Mouse (Mus musculus) olfactory bulb, adult 2 months (tissue): ENCODE results near the gene Opcml. TPM values are rescaled to one million over a fixed set of nuclear protein-coding genes. Genes with fewer than 3 reads are reported as not detected.

Source experiments
- H3K27ac ChIP-seq: fragments of 200-500 bp; 2 replicates; pipeline ENCODE4 v1.5.1; 2012; ENCODE audit warnings: low read depth, low read length; ENCODE audit not compliant: insufficient read depth
- H3K4me1 ChIP-seq: fragments of 200-500 bp; 2 replicates; pipeline ENCODE4 v1.6.1; 2012; ENCODE audit warnings: low read length; ENCODE audit not compliant: control insufficient read depth, insufficient read depth
- H3K4me3 ChIP-seq: fragments of 200-500 bp; 2 replicates; pipeline ENCODE4 v1.5.1; 2012; ENCODE audit warnings: mild to moderate bottlenecking, low read depth, low read length, moderate library complexity; ENCODE audit not compliant: insufficient read depth
- CTCF ChIP-seq: fragments of 200-500 bp; IDR thresholded peaks from 2 replicates; pipeline ENCODE4 v1.5.1; 2012; ENCODE audit warnings: low read depth, mild to moderate bottlenecking, low read length, moderate library complexity; ENCODE audit not compliant: insufficient read depth
- POLR2A ChIP-seq: fragments of 200-500 bp; IDR thresholded peaks from 2 replicates; pipeline ENCODE4 v1.6.1; 2012; ENCODE audit warnings: mild to moderate bottlenecking, low read depth, low read length, moderate library complexity; ENCODE audit not compliant: insufficient read depth
- WGBS: fragments of 180-500 bp; shearing (Covaris S2); methylation state at CpG from one replicate; pipeline ENCODE4 v1.1.7; 2018; 5-methylcytosine and 5-hydroxymethylcytosine counted together
- polyA plus RNA-seq: library from polyadenylated mRNA; stranded (reverse); fragments of >200 nt; gene quantifications from 2 replicates; pipeline ENCODE4 v1.2.4, GENCODE M21; 2012; ENCODE audit warnings: low replicate concordance; ENCODE audit not compliant: missing spikeins, insufficient read depth, insufficient read length

Gene Opcml
- polyA plus RNA-seq, 1 experiment = not detected

DNA sequence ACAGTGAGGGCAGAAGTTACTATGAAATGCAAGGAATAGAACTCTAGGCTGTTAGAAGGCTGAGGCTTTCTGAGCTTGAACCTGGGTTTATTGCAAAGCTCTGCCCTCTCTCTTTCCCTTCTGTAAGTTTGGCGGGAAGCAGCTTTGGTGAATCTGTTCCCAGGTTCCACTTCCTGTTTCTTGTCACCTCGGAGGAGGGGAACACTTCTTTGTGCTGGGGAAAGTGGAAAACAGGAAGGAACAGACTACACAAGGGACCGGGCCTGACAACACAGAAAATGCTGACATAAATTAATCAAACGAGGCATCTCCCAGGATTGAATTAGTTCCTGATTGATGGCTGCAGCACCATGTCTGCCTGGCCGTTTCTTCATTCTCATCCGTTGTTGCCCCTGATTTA, 363.2 kb downstream of the Opcml start:
- WGBS = 87% methylated on average over 6 of the region's 6 CpGs
- TF ChIP-seq CTCF = no peak
- TF ChIP-seq POLR2A = no peak
- no peak overlapping the region for H3K4me3 ChIP-seq
- H3K4me1 ChIP-seq = 0 out of 2 replicates have a peak, but pooled peaks cover 3% of the 10 kb centered on the region
- H3K27ac ChIP-seq = no peak overlapping the region

DNA sequence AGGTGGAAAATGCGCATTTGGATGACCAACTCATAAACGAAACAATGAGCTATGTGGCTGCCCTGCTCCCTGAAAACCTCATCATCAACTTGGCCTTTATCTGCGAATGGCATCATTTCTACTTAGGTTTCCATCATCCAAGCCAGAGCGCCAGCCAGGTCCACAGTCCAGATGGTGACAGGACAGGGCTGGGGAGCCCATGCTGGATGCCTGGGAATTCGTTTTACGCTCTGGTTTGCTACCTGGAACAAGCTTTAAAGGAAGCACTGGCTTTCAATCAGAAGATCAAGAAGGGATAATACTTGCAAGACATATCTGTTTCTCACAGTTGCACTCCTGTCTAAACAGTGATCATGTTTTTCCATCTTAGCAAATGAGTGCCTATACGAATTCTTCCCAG, 366.5 kb downstream of the Opcml start:
- 95% methylated on average over 7 of the region's 7 CpGs for WGBS
- H3K4me1 ChIP-seq = no peaks in the 10 kb centered on the region
- TF ChIP-seq POLR2A (no peak), CTCF (no peak)
- no peak overlapping the region for H3K27ac ChIP-seq
- H3K4me3 ChIP-seq = no peak overlapping the region

DNA sequence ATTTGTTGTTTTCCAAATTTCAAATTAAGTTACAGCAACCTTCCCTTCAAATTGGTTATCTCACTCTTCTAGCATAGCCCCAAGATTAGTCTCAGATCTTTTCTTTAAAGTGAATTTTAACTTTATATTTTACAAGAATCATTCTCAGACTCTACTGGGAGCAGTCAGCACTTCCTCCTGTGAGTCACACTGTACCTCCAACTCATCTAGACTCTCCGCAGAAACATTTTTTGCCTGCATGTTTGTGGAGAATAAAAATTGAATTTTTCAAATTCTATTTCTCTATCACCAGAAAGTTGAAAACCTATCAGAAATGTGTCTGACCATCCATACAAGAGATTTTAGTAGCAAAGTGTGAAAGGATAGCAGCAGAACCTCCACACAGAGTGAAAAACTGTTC, 370.4 kb downstream of the Opcml start:
- no peak overlapping the region for H3K27ac ChIP-seq
- TF ChIP-seq POLR2A (no peak), CTCF (no peak)
- no peak overlapping the region for H3K4me3 ChIP-seq
- H3K4me1 ChIP-seq = peaks cover 5% of the 10 kb centered on the region
- WGBS = 74% methylated on average over 1 of the region's 1 CpGs

DNA sequence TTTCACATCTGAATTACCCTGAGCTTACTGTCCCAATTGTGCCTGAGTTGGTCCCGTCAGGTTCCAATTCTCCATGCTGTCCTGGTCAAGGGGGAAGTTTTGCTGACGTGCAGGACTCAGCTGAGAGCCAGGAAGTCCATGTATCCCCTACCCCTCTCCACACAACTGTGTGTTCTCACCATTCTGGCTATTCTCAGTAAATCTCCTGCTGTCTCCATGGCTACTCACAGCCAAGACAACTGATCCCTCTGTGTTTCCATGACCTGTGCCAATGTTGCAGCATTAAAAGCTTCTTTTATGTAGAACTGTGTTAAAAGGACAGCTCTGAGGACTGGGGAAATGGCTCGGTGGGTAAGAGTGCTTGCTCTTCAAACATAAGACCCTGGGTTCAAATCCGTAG, 373.4 kb downstream of the Opcml start:
- TF ChIP-seq POLR2A (no peak), CTCF (no peak)
- H3K4me3 ChIP-seq = no peak overlapping the region
- peaks cover 5% of the 10 kb centered on the region for H3K4me1 ChIP-seq
- 31% methylated on average over 4 of the region's 4 CpGs for WGBS
- H3K27ac ChIP-seq = peak overlapping the region; percentile 54; the same call in 1 of the 2 replicates

DNA sequence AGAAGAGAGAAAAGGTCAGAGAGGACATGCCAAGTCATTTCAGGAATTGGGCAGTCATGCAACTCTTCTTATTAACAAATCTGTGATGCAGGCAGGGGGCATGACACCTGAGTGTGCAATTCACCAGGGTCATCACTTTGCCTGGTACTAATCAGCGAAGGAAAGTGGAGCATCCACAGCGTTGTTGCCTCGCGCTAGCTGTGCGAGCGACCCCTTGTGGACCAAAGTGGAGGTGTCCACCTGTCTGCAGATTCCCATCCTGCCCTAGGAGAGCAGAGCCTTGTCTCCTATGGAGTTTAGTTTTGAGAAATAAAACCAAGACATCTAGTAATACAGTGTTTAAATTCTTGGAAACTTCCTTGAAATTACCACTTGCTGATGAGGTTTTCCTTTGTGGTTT, 381.3 kb downstream of the Opcml start:
- Histone ChIP-seq H3K4me3 (no peak overlapping the region), H3K4me1 (peaks cover 4% of the 10 kb centered on the region), H3K27ac (no peak overlapping the region)
- WGBS = 34% methylated on average over 6 of the region's 6 CpGs
- TF ChIP-seq POLR2A (no peak), CTCF (peak; percentile 61; the same call in 1 of the 2 replicates)

DNA sequence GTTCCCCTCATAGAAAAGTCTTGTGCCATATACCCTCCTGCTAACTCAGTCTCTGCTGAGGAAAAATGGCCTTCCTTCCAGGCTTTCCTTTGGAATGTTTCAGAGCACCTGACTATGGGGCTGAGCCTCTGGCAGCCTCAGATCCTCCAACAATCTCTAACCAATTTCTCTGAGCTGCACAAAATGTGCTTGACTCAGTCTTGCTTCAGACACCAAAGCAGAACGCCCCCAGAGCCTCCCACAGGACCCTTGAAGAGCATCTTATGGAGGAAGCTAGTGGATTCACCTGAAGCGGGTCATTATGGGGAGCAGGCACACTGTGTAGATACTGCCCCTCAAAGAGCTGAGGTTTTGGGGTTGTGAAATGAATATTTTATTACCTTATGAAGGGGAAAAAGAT, 386.5 kb downstream of the Opcml start:
- peaks cover 4% of the 10 kb centered on the region for H3K4me1 ChIP-seq
- TF ChIP-seq CTCF (no peak), POLR2A (no peak)
- H3K4me3 ChIP-seq = no peak overlapping the region
- WGBS = 91% methylated on average over 2 of the region's 2 CpGs
- H3K27ac ChIP-seq = no peak overlapping the region

DNA sequence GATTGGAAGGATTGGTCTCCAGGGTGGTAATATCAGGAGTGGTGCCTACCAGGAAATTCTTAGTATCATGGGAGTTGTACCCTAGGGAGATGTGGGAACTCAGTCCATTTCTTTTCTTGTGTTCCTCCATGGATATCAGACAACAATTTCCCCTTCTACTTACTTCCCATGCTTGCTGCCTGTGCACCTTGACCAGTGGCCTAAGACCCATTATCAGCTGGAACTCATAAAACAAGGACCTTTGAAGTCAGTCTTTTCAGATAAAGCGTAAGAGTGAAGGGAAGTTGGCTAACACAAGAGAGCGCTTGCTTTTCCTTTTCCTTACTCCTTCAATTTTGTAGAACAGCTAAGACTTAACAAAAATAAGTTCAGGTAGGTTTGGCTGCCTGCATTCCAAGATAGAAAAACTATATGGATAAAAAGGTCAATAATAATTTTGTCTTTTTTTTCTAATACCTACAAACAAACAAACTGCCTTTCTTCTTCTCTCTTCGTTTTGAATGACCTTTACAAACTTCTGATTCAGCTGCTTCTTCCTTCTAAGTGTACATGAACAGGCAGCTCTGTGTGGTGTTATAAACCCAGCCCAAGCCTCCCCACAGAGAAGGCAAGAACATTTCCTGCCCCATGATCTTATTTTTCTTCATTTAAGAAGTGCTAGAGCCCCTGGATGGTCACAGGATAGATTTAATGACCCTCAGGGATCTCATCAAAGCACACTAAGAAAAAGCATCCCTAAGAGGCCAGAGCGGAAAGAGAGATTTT, 387.7 kb downstream of the Opcml start:
- TF ChIP-seq POLR2A (no peak), CTCF (no peak)
- Histone ChIP-seq H3K4me1 (peaks cover under 1% of the 10 kb centered on the region; the same call in 1 of the 2 replicates), H3K27ac (no peak overlapping the region), H3K4me3 (no peak overlapping the region)
- 88% methylated on average over 4 of the region's 4 CpGs for WGBS

DNA sequence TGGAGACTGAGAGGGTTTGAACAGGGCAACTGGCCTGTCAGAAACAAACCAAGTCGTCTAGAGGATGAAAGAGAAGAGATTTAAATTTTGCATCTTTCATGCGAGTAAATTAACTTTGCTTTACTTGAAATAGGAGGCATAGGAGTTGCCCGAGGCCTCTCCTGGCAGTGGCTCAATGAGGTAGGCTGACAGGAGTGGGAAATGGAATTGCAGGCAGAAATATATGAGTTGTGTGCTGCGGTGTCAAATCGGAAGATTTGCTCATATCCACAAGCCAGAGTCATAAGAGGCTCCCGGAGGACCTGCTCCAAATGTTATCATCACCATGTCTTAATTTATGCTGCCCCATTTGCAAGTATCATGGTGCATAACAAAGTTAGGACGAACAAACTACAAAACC, 391.3 kb downstream of the Opcml start:
- Histone ChIP-seq H3K4me3 (no peak overlapping the region), H3K4me1 (no peaks in the 10 kb centered on the region), H3K27ac (no peak overlapping the region)
- TF ChIP-seq POLR2A (no peak), CTCF (no peak)
- 81% methylated on average over 7 of the region's 7 CpGs for WGBS

DNA sequence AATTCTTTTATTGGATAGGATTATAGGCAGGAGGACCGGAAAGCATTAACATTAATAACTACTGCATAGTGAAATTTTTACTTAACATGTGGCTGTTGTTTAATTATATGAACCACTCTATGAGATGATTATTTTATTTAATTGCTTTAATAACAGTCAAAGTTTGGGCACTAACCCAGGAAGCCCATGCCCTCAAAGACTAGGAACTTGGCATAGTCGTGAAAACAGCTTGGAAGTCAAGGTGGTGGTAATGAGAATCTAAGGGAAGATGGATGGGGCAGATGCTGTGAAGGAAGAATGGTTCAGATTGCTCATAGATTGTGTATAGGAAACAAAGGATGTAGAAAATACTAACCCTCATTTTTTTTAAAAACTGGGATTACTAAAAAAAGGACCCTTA, 399.7 kb downstream of the Opcml start:
- no peaks in the 10 kb centered on the region for H3K4me1 ChIP-seq
- H3K4me3 ChIP-seq = no peak overlapping the region
- 83% methylated on average over 2 of the region's 2 CpGs for WGBS
- no peak overlapping the region for H3K27ac ChIP-seq
- TF ChIP-seq POLR2A (no peak), CTCF (no peak)

DNA sequence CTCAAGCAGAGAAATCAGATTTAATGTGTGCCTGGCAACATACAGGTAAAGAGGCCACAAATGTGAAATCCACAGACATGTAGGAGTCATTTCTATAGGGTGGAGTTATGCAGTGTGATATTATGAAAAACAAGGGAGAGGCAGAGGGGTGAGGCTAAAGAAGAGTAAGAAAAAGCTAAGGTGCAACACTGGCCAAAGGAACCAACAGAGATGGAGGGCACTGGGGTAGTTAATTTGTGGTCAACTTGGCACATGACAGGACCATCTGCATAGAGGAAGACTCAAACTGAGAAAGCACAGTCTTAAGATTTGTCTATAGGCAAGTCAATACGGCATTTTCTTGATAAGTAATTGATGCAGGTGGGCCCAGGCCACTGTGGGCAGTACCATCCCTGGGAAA, 400.2 kb downstream of the Opcml start:
- WGBS = 92% methylated on average over 1 of the region's 1 CpGs
- Histone ChIP-seq H3K27ac (no peak overlapping the region), H3K4me1 (no peaks in the 10 kb centered on the region), H3K4me3 (no peak overlapping the region)
- TF ChIP-seq CTCF = no peak
- TF ChIP-seq POLR2A = no peak
